Mouse (Mus musculus): ENCODE measurements around the gene Cdk6. TPM values are rescaled to one million over a fixed set of nuclear protein-coding genes. Genes with fewer than 3 reads are reported as not detected.
"Not testable (repeated sequence)": the region's sequence is repeated elsewhere in the genome, so short reads cannot be mapped to it uniquely, and the experiment has no call there.

The Cdk6 gene
- total RNA-seq, 1 experiment = 34.1 TPM

GRCm38 (mm10) chr5:3405102-3405501, 63.8 kb downstream of the Cdk6 start:
- no peaks in the 10 kb centered on the region for H3K36me3 ChIP-seq (ENCODE audit: control insufficient read depth, insufficient read depth, low read length, poor library complexity, severe bottlenecking)
- no peak for TF ChIP-seq MAFK (IDR thresholded peaks at IDR 0.05; ENCODE audit: insufficient read depth, low read depth, low read length)
- TF ChIP-seq ZNF384 (IDR thresholded peaks at IDR 0.05; ENCODE audit: low read depth, low read length) = no peak
- H3K9ac ChIP-seq (ENCODE audit: insufficient read depth, low read depth, low read length, poor library complexity, severe bottlenecking) = no peak overlapping the region
- DNase-seq (ENCODE audit: low read depth, low spot score) = no peak
- no peaks in the 10 kb centered on the region for H3K9me3 ChIP-seq (ENCODE audit: control insufficient read depth, insufficient read depth, low read depth, low read length)
- no peak overlapping the region for H3K27ac ChIP-seq (ENCODE audit: insufficient read depth, low read depth, low read length, poor library complexity, severe bottlenecking)
- in situ Hi-C loops (cut with MboI; ENCODE audit: low sequenced_read_pairs in 2 of 2, unreplicated experiment in 2 of 2) = no loop called here
- no peaks in the 10 kb centered on the region for H3K4me1 ChIP-seq (ENCODE audit: control insufficient read depth in 2 of 2, insufficient read depth in 2 of 2, low read length in 2 of 2, poor library complexity in 1 of 2)
- H3K4me3 ChIP-seq (ENCODE audit: insufficient read depth in 1 of 2, low read depth in 1 of 2, low read length in 2 of 2, poor library complexity in 1 of 2, severe bottlenecking in 1 of 2) = no peak overlapping the region

GRCm38 (mm10) chr5:3405503-3405902, 64.2 kb downstream of the Cdk6 start:
- TF ChIP-seq HCFC1 (IDR thresholded peaks at IDR 0.05; ENCODE audit: borderline replicate concordance, insufficient read depth, low read length) = no peak
- no peak for TF ChIP-seq ZNF384 (IDR thresholded peaks at IDR 0.05; ENCODE audit: low read depth, low read length)
- TF ChIP-seq ZC3H11A (IDR thresholded peaks at IDR 0.05; ENCODE audit: borderline replicate concordance, low read depth, low read length) = no peak
- no peak for TF ChIP-seq CHD2 (IDR thresholded peaks at IDR 0.05; ENCODE audit: low read depth, low read length)
- H3K4me3 ChIP-seq (ENCODE audit: insufficient read depth in 1 of 2, low read depth in 1 of 2, low read length in 2 of 2, poor library complexity in 1 of 2, severe bottlenecking in 1 of 2) = no peak overlapping the region
- in situ Hi-C loops (cut with MboI; ENCODE audit: low sequenced_read_pairs in 2 of 2, unreplicated experiment in 2 of 2) = no loop called here
- no peak for DNase-seq (ENCODE audit: low read depth, low spot score)
- no peaks in the 10 kb centered on the region for H3K36me3 ChIP-seq (ENCODE audit: control insufficient read depth, insufficient read depth, low read length, poor library complexity, severe bottlenecking)
- H3K4me1 ChIP-seq (ENCODE audit: control insufficient read depth in 2 of 2, insufficient read depth in 2 of 2, low read length in 2 of 2, poor library complexity in 1 of 2) = no peaks in the 10 kb centered on the region
- H3K9ac ChIP-seq (ENCODE audit: insufficient read depth, low read depth, low read length, poor library complexity, severe bottlenecking) = no peak overlapping the region
- no peaks in the 10 kb centered on the region for H3K9me3 ChIP-seq (ENCODE audit: control insufficient read depth, insufficient read depth, low read depth, low read length)
- H3K27ac ChIP-seq (ENCODE audit: insufficient read depth, low read depth, low read length, poor library complexity, severe bottlenecking) = no peak overlapping the region

GRCm38 (mm10) chr5:3407926-3408325, 66.6 kb downstream of the Cdk6 start:
- Histone ChIP-seq H3K9ac (ENCODE audit: insufficient read depth, low read depth, low read length, poor library complexity, severe bottlenecking) (no peak overlapping the region), H3K9me3 (ENCODE audit: control insufficient read depth, insufficient read depth, low read depth, low read length) (no peaks in the 10 kb centered on the region), H3K4me3 (ENCODE audit: insufficient read depth in 1 of 2, low read depth in 1 of 2, low read length in 2 of 2, poor library complexity in 1 of 2, severe bottlenecking in 1 of 2) (no peak overlapping the region), H3K4me1 (ENCODE audit: control insufficient read depth in 2 of 2, insufficient read depth in 2 of 2, low read length in 2 of 2, poor library complexity in 1 of 2) (no peaks in the 10 kb centered on the region), H3K36me3 (ENCODE audit: control insufficient read depth, insufficient read depth, low read length, poor library complexity, severe bottlenecking) (no peaks in the 10 kb centered on the region), H3K27ac (ENCODE audit: insufficient read depth, low read depth, low read length, poor library complexity, severe bottlenecking) (no peak overlapping the region)
- no peak for DNase-seq (ENCODE audit: low read depth, low spot score)
- in situ Hi-C loops (cut with MboI; ENCODE audit: low sequenced_read_pairs in 2 of 2, unreplicated experiment in 2 of 2) = no loop called here
- TF ChIP-seq HCFC1 (IDR thresholded peaks at IDR 0.05; ENCODE audit: borderline replicate concordance, insufficient read depth, low read length) (no peak), CHD2 (IDR thresholded peaks at IDR 0.05; ENCODE audit: low read depth, low read length) (no peak), MAFK (IDR thresholded peaks at IDR 0.05; ENCODE audit: insufficient read depth, low read depth, low read length) (no peak), ZC3H11A (IDR thresholded peaks at IDR 0.05; ENCODE audit: borderline replicate concordance, low read depth, low read length) (no peak), ZNF384 (IDR thresholded peaks at IDR 0.05; ENCODE audit: low read depth, low read length) (no peak)

- H3K9me3 ChIP-seq (ENCODE audit: control insufficient read depth, insufficient read depth, low read depth, low read length); H3K36me3 ChIP-seq (ENCODE audit: control insufficient read depth, insufficient read depth, low read length, poor library complexity, severe bottlenecking); H3K9ac ChIP-seq (ENCODE audit: insufficient read depth, low read depth, low read length, poor library complexity, severe bottlenecking); in situ Hi-C loops (cut with MboI; ENCODE audit: low sequenced_read_pairs in 2 of 2, unreplicated experiment in 2 of 2); H3K4me3 ChIP-seq (ENCODE audit: insufficient read depth in 1 of 2, low read depth in 1 of 2, low read length in 2 of 2, poor library complexity in 1 of 2, severe bottlenecking in 1 of 2); H3K27ac ChIP-seq (ENCODE audit: insufficient read depth, low read depth, low read length, poor library complexity, severe bottlenecking); DNase-seq (ENCODE audit: low read depth, low spot score); H3K4me1 ChIP-seq (ENCODE audit: control insufficient read depth in 2 of 2, insufficient read depth in 2 of 2, low read length in 2 of 2, poor library complexity in 1 of 2): not testable (repeated sequence)
Observed at GRCm38 (mm10) chr5:3418183-3418582, 76.9 kb downstream of the Cdk6 start.

- Histone ChIP-seq H3K27ac (ENCODE audit: insufficient read depth, low read depth, low read length, poor library complexity, severe bottlenecking) (no peak overlapping the region), H3K9ac (ENCODE audit: insufficient read depth, low read depth, low read length, poor library complexity, severe bottlenecking) (no peak overlapping the region), H3K9me3 (ENCODE audit: control insufficient read depth, insufficient read depth, low read depth, low read length) (no peaks in the 10 kb centered on the region), H3K36me3 (ENCODE audit: control insufficient read depth, insufficient read depth, low read length, poor library complexity, severe bottlenecking) (no peaks in the 10 kb centered on the region; the same call in 1 of the 2 replicates), H3K4me3 (ENCODE audit: insufficient read depth in 1 of 2, low read depth in 1 of 2, low read length in 2 of 2, poor library complexity in 1 of 2, severe bottlenecking in 1 of 2) (no peak overlapping the region), H3K4me1 (ENCODE audit: control insufficient read depth in 2 of 2, insufficient read depth in 2 of 2, low read length in 2 of 2, poor library complexity in 1 of 2) (no peaks in the 10 kb centered on the region)
- no peak for TF ChIP-seq ZNF384 (IDR thresholded peaks at IDR 0.05; ENCODE audit: low read depth, low read length)
- no peak for TF ChIP-seq MAFK (IDR thresholded peaks at IDR 0.05; ENCODE audit: insufficient read depth, low read depth, low read length)
- no peak for TF ChIP-seq HCFC1 (IDR thresholded peaks at IDR 0.05; ENCODE audit: borderline replicate concordance, insufficient read depth, low read length)
- no peak for TF ChIP-seq CHD2 (IDR thresholded peaks at IDR 0.05; ENCODE audit: low read depth, low read length)
- no peak for TF ChIP-seq ZC3H11A (IDR thresholded peaks at IDR 0.05; ENCODE audit: borderline replicate concordance, low read depth, low read length)
- no peak for DNase-seq (ENCODE audit: low read depth, low spot score)
- in situ Hi-C loops (cut with MboI; ENCODE audit: low sequenced_read_pairs in 2 of 2, unreplicated experiment in 2 of 2) = no loop called here
Observed at GRCm38 (mm10) chr5:3420094-3420831, 79.0 kb downstream of the Cdk6 start.
